Mouse (Mus musculus) C2C12 (cell line): Measurements from ENCODE around the gene Cd180.

Source experiments
- CTCF ChIP-seq: IDR thresholded peaks from one replicate; pipeline ENCODE4 v1.5.1; 2011; ENCODE audit not compliant: control insufficient read depth, insufficient read depth, insufficient read length
- MYOD1 ChIP-seq: IDR thresholded peaks from one replicate; pipeline ENCODE4 v1.6.1; 2011; ENCODE audit warnings: low read depth; ENCODE audit not compliant: control insufficient read depth, insufficient read length
- MYOG ChIP-seq: IDR thresholded peaks from one replicate; pipeline ENCODE4 v1.6.1; 2011; ENCODE audit not compliant: control insufficient read depth, insufficient read length; ENCODE audit errors: extremely low read depth
- USF1 ChIP-seq: IDR thresholded peaks from one replicate; pipeline ENCODE4 v1.6.1; 2011; ENCODE audit warnings: low read depth, mild to moderate bottlenecking, control low read depth, moderate library complexity

- TF ChIP-seq CTCF: no peak
- TF ChIP-seq MYOG: no peak
- no peak for TF ChIP-seq MYOD1
- TF ChIP-seq USF1: no peak
Observed at GRCm38 (mm10) chr13:102695121-102695905, 2.0 kb downstream of the Cd180 start.
